Mouse (Mus musculus) midbrain, postnatal 0 days (tissue): ENCODE data around the gene Slc17a5. TPM values are rescaled to one million over a fixed set of nuclear protein-coding genes. Genes with fewer than 3 reads are reported as not detected.

Experiments used
- ATAC-seq: fragments of 200-750 bp; cut with Nextera tagmentation; 2 replicates; pipeline ENCODE4 v1.8.0; 2017; ENCODE audit warnings: moderate number of reproducible peaks, mild to moderate bottlenecking, moderate TSS enrichment, moderate library complexity; ENCODE audit not compliant: low FRiP score
- DNase-seq: peaks from one replicate; pipeline ENCODE4 v3.0.0-alpha.2; 2015; ENCODE audit warnings: low spot score
- H3K27ac ChIP-seq: fragments of 300-500 bp; sonication (generic); 2 replicates; pipeline ENCODE4 v1.5.1; 2014; ENCODE audit warnings: low read depth, mild to moderate bottlenecking, low read length, mixed read lengths
- H3K27me3 ChIP-seq: fragments of 300-500 bp; sonication (generic); 2 replicates; pipeline ENCODE4 v1.6.1; 2014; ENCODE audit warnings: low read length, control low read depth, mixed read lengths; ENCODE audit not compliant: insufficient read depth
- H3K36me3 ChIP-seq: fragments of 300-500 bp; sonication (generic); 2 replicates; pipeline ENCODE4 v1.6.1; 2014; ENCODE audit warnings: low read length, control low read depth, mixed read lengths; ENCODE audit not compliant: insufficient read depth
- H3K4me1 ChIP-seq: fragments of 300-500 bp; sonication (generic); 2 replicates; pipeline ENCODE4 v1.6.1; 2014; ENCODE audit warnings: mild to moderate bottlenecking, control low read depth, antibody characterized with exemption, low read length, mixed read lengths; ENCODE audit not compliant: insufficient read depth
- H3K4me2 ChIP-seq: fragments of 300-500 bp; sonication (generic); 2 replicates; pipeline ENCODE4 v1.6.1; 2014; ENCODE audit warnings: low read depth, mild to moderate bottlenecking, low read length, mixed read lengths; ENCODE audit not compliant: poor library complexity, severe bottlenecking
- H3K4me3 ChIP-seq: fragments of 300-500 bp; sonication (generic); 2 replicates; pipeline ENCODE4 v1.5.1; 2014; ENCODE audit warnings: low read depth, mild to moderate bottlenecking, low read length, moderate library complexity
- H3K9ac ChIP-seq: fragments of 300-500 bp; sonication (generic); replicated peaks from 2 replicates; pipeline ENCODE4 v1.6.1; 2014; ENCODE audit warnings: mild to moderate bottlenecking, low read length, moderate library complexity, mixed read lengths; ENCODE audit not compliant: poor library complexity, severe bottlenecking
- H3K9me3 ChIP-seq: fragments of 300-500 bp; sonication (generic); 2 replicates; pipeline ENCODE4 v1.6.1; 2016; ENCODE audit warnings: low read length, control low read depth
- CTCF ChIP-seq: IDR thresholded peaks from 2 replicates; pipeline ENCODE4 v1.5.1; 2016; ENCODE audit warnings: antibody characterized with exemption, mild to moderate bottlenecking
- WGBS: fragments of 180-500 bp; shearing (Covaris S2); extraction: QIAGEN DNeasy Blood & Tissue Kit; methylation state at CpG from one replicate; pipeline ENCODE4 v1.1.7; 2014; 5-methylcytosine and 5-hydroxymethylcytosine counted together
- polyA plus RNA-seq: library from polyadenylated mRNA; unstranded; fragments of >200 nt; fragmentation: Nextera tagmentation; extraction: Ambion mirVana; gene quantifications from 2 replicates; pipeline ENCODE4 v1.2.1, GENCODE M21; 2015
- total RNA-seq: library from RNA; depleted of rRNA; stranded (reverse); fragments of >200 nt; gene quantifications from 2 replicates; pipeline ENCODE4 v1.2.3, GENCODE M21; 2014; rRNA removed

The Slc17a5 gene
- total RNA-seq (14.7 and 15.1 TPM in 2 replicates), polyA plus RNA-seq (12.8 and 16.8 TPM in 2 replicates)

- Histone ChIP-seq H3K4me3 (peak within 1 kb of the TSS; percentile 66), H3K27me3 (no peaks in the 10 kb centered on the region), H3K27ac (peak within 1 kb of the TSS; percentile 83), H3K36me3 (0 out of 2 replicates have a peak, but pooled peaks cover 3% of the 10 kb centered on the region), H3K9me3 (no peaks in the 10 kb centered on the region), H3K4me2 (peak within 1 kb of the TSS; percentile 59), H3K4me1 (no peaks in the 10 kb centered on the region; the same call in 1 of the 2 replicates), H3K9ac (peak within 1 kb of the TSS; percentile 74)
- WGBS, result 0% methylated on average over 27 of the region's 27 CpGs
- TF ChIP-seq CTCF, result peak; percentile 53
- DNase-seq (peak; percentile 98), ATAC-seq (peak; percentile 97)
Observed at GRCm38 (mm10) chr9:78587914-78588313, at the start of gene Slc17a5. TSS of gene Slc17a5 (minus strand) at chr9:78588041.

- Histone ChIP-seq H3K36me3 (no peaks in the 10 kb centered on the region), H3K27me3 (no peaks in the 10 kb centered on the region), H3K4me1 (no peaks in the 10 kb centered on the region), H3K4me2 (no peak overlapping the region), H3K9me3 (no peaks in the 10 kb centered on the region), H3K4me3 (no peak overlapping the region), H3K9ac (no peak overlapping the region), H3K27ac (no peak overlapping the region)
- no peak for TF ChIP-seq CTCF
- DNase-seq (no peak), ATAC-seq (no peak)
- WGBS, result 95% methylated on average over 3 of the region's 3 CpGs
Observed at GRCm38 (mm10) chr9:78633976-78634375, 46.1 kb upstream of the Slc17a5 start.

- 82% methylated on average over 6 of the region's 6 CpGs for WGBS
- ATAC-seq, result no peak
- DNase-seq, result no peak
Observed at GRCm38 (mm10) chr9:78631755-78632434, 44.1 kb upstream of the Slc17a5 start.

GRCm38 (mm10) chr9:78629991-78630390 lies 42.1 kb upstream of the Slc17a5 start:
- ATAC-seq (no peak), DNase-seq (no peak)
- Histone ChIP-seq H3K9ac (no peak overlapping the region), H3K9me3 (no peaks in the 10 kb centered on the region), H3K4me2 (no peak overlapping the region), H3K4me3 (no peak overlapping the region), H3K27ac (no peak overlapping the region), H3K36me3 (no peaks in the 10 kb centered on the region), H3K4me1 (no peaks in the 10 kb centered on the region), H3K27me3 (no peaks in the 10 kb centered on the region)
- peak; percentile 36 for TF ChIP-seq CTCF
- WGBS, result 50% methylated on average over 6 of the region's 6 CpGs

More at GRCm38 (mm10) chr9:78631755-78632434, 44.1 kb upstream of the Slc17a5 start:
- TF ChIP-seq CTCF, result no peak
- Histone ChIP-seq H3K27me3 (no peaks in the 10 kb centered on the region), H3K36me3 (no peaks in the 10 kb centered on the region), H3K4me1 (no peaks in the 10 kb centered on the region), H3K9me3 (no peaks in the 10 kb centered on the region), H3K4me2 (no peak overlapping the region), H3K4me3 (no peak overlapping the region), H3K27ac (no peak overlapping the region), H3K9ac (no peak overlapping the region)

- no peak for TF ChIP-seq CTCF
- Histone ChIP-seq H3K27me3 (no peaks in the 10 kb centered on the region), H3K4me3 (no peak overlapping the region), H3K9me3 (no peaks in the 10 kb centered on the region), H3K4me2 (no peak overlapping the region), H3K9ac (no peak overlapping the region), H3K27ac (no peak overlapping the region), H3K4me1 (no peaks in the 10 kb centered on the region), H3K36me3 (no peaks in the 10 kb centered on the region)
- WGBS, result 86% methylated on average over 10 of the region's 10 CpGs
- DNase-seq, result no peak
- no peak for ATAC-seq
Observed at GRCm38 (mm10) chr9:78623301-78623747, 35.5 kb upstream of the Slc17a5 start.

- 82% methylated on average over 9 of the region's 9 CpGs for WGBS
- ATAC-seq (no peak), DNase-seq (no peak)
- Histone ChIP-seq H3K4me3 (no peak overlapping the region), H3K4me2 (no peak overlapping the region), H3K4me1 (no peaks in the 10 kb centered on the region), H3K9me3 (no peaks in the 10 kb centered on the region), H3K27ac (no peak overlapping the region), H3K27me3 (no peaks in the 10 kb centered on the region), H3K9ac (no peak overlapping the region), H3K36me3 (no peaks in the 10 kb centered on the region)
- no peak for TF ChIP-seq CTCF
Observed at GRCm38 (mm10) chr9:78619285-78619684, 31.4 kb upstream of the Slc17a5 start.
